Mouse (Mus musculus) induced T-regulatory cell, adult 2 months (primary cell): ENCODE measurements around the gene Lrrc2.
A peak's percentile ranks its signal among the peaks of the same experiment; 100 is the strongest.

Experiments used
- DNase-seq: peaks from one replicate; pipeline ENCODE4 v3.0.0-alpha.2; 2012; ENCODE audit warnings: low read depth

Lrrc2 gene

GRCm38 (mm10) chr9:110987331-110987730 lies 36.0 kb downstream of the Lrrc2 start:
- DNase-seq = no peak

GRCm38 (mm10) chr9:110988078-110988477 lies 36.7 kb downstream of the Lrrc2 start:
- no peak for DNase-seq

- DNase-seq = no peak
Measured at GRCm38 (mm10) chr9:110989141-110989540, 37.8 kb downstream of the Lrrc2 start.

GRCm38 (mm10) chr9:110989543-110989942 lies 38.2 kb downstream of the Lrrc2 start:
- no peak for DNase-seq

- no peak for DNase-seq
Measured at GRCm38 (mm10) chr9:110990204-110990603, 38.9 kb downstream of the Lrrc2 start, which contains the start of gene Rtp3. Gene Rtp3 (minus strand): TSS chr9:110990583.

- no peak for DNase-seq
Measured at GRCm38 (mm10) chr9:110993281-110993709, 42.0 kb downstream of the Lrrc2 start.

- DNase-seq = peak; percentile 91
Measured at GRCm38 (mm10) chr9:110994716-110995172, 43.4 kb downstream of the Lrrc2 start.

- DNase-seq = peak; percentile 95
Measured at GRCm38 (mm10) chr9:110997245-110997644, 45.9 kb downstream of the Lrrc2 start.

GRCm38 (mm10) chr9:110999056-110999455 lies 47.7 kb downstream of the Lrrc2 start:
- no peak for DNase-seq

GRCm38 (mm10) chr9:110999856-111000255 lies 48.5 kb downstream of the Lrrc2 start:
- DNase-seq = no peak

- DNase-seq = peak; percentile 63
Measured at GRCm38 (mm10) chr9:111001621-111002020, 50.3 kb downstream of the Lrrc2 start.

GRCm38 (mm10) chr9:111003279-111003678 lies 51.9 kb downstream of the Lrrc2 start:
- DNase-seq = peak; percentile 80

GRCm38 (mm10) chr9:111006544-111006943 lies 55.2 kb downstream of the Lrrc2 start:
- no peak for DNase-seq

- no peak for DNase-seq
Measured at GRCm38 (mm10) chr9:111009763-111010162, 58.4 kb downstream of the Lrrc2 start.

GRCm38 (mm10) chr9:111011550-111011949 lies 60.2 kb downstream of the Lrrc2 start:
- no peak for DNase-seq

- DNase-seq = no peak
Measured at GRCm38 (mm10) chr9:111012041-111012440, 60.7 kb downstream of the Lrrc2 start.

- no peak for DNase-seq
Measured at GRCm38 (mm10) chr9:111015658-111016057, 64.3 kb downstream of the Lrrc2 start.

- DNase-seq = no peak
Measured at GRCm38 (mm10) chr9:111019022-111019421, 67.7 kb downstream of the Lrrc2 start, which contains the start of gene Ltf. Gene Ltf (plus strand): TSS chr9:111019271.

- DNase-seq = no peak
Measured at GRCm38 (mm10) chr9:111026791-111027190, 75.4 kb downstream of the Lrrc2 start.
